Mouse (Mus musculus): ENCODE results near the gene Gm7954. TPM values are rescaled to one million over a fixed set of nuclear protein-coding genes. Genes with fewer than 3 reads are reported as not detected.
"Not testable (repeated sequence)": the region's sequence is repeated elsewhere in the genome, so short reads cannot be mapped to it uniquely, and the experiment has no call there.

The Gm7954 gene
- polyA plus RNA-seq (2016; fragmentation: Nextera tagmentation; extraction: Ambion mirVana), result not detected in 2 replicates

DNA sequence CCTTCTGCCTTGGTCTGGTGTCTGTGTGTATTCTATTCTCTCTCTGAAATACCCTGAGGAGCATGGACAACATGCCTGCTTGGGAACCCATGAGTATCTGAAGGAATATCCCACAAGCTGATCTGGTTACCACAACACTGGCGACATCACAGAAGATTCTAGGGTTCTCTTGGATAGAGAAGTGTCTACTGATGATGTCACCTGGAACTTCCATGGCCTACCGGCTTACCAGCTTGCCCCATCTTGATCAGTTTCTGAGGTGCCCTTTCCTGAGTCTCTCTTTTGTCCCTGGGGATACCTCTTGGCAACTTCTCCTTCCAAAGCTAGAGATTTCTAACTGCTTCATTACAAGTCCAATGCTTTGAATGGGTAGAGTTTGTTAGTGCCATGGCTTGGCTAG lies at the start of gene Gm7954:
TSS of gene Gm7954 (minus strand) at position 101 of the 400 bp plus-strand sequence.
- H3K27ac ChIP-seq (replicated peaks); H3K36me3 ChIP-seq (replicated peaks); H3K27me3 ChIP-seq (replicated peaks; ENCODE audit: low read depth, poor library complexity, severe bottlenecking); H3K4me3 ChIP-seq; DNase-seq (ENCODE audit: low spot score); H3K4me1 ChIP-seq; H3K9me3 ChIP-seq: not testable (repeated sequence)
- no CpG with 5 or more reads among the region's 2 CpGs for WGBS

DNA sequence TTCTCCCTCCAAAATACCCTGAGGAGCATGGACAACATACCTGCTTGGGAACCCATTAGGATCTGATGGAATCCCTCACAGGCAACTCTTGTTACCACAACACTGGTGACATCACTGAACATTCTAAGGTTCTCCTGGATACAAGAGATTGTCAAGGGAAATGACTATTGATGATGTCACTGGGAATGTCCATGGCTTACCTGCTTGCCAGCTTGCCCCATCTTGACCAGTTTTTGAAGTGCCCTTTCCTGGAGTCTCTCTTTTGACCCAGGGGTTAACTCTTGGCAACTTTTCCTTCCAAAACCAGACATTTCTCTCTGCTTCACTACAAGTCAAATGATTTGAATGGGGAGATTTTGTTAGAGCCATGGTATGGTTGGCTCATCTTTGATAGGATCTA lies 36.1 kb upstream of the Gm7954 start, which contains the start of gene Gm3486:
TSS of gene Gm3486 (minus strand) at position 101 of the 400 bp plus-strand sequence.
- H3K36me3 ChIP-seq (replicated peaks); DNase-seq (ENCODE audit: low spot score); H3K27ac ChIP-seq (replicated peaks); H3K27me3 ChIP-seq (replicated peaks; ENCODE audit: low read depth, poor library complexity, severe bottlenecking); H3K4me3 ChIP-seq; H3K9me3 ChIP-seq; H3K4me1 ChIP-seq: not testable (repeated sequence)

DNA sequence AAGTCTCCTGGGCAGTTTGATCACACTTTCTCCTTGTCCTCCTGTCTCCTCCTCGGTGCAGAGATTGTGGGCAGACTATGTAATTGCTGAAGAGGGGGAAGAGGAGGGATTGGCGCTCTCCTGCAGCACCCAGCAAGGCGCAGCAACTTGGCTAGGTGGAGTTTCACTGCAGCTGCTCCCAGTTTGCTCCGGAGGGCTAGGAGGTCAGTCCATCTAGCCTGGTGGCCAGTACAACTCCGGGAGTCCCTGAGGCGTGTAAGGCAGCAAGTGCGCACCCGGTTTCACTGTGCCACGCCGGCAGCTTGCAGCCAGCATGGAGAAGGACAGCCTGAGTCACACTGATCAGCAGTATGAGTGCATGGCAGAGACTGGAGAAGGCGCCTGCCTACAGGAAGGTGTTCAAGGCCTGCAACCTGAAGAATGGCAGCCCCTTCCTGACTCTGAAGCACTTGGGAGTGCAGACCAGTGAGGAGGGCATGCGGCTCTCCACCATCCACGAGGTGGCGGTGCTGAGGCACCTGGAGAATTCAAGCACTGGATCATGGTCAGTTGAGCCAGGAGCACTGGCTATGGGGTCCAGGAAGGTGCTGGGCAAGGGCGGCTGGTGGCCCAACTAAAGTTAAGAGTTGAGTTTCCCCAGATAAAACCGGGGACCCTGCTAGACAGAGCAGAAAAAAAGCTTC lies 27.8 kb downstream of the Gm7954 start:
- H3K27ac ChIP-seq (replicated peaks); H3K4me1 ChIP-seq; H3K9me3 ChIP-seq; H3K36me3 ChIP-seq (replicated peaks); H3K27me3 ChIP-seq (replicated peaks; ENCODE audit: low read depth, poor library complexity, severe bottlenecking): not testable (repeated sequence)
- WGBS, result 17% methylated on average over 14 of the region's 16 CpGs
- DNase-seq (ENCODE audit: low spot score), result peak; percentile 46
- peak overlapping the region; percentile 25; the same call in 1 of the 2 replicates for H3K4me3 ChIP-seq

DNA sequence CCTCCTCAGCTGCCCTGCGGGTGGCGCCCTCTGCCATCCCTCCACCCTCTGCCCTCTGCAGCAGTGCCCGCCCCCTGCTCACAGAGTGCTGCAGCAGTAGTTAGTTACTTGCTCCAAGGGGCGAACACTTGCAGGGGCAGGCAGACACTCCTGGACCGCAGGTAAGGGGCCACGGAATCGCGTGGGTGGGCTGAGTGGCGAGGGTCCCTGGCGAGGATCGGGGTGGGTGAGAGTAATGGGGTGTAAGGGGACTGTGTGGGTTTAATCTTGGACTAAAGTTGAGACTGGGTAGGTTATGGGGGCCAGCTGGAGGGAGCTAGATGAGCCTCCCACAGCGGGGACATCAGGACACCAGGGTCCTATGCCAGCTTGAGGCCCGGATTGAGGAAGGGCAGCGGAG lies 28.6 kb downstream of the Gm7954 start:
- WGBS, result 6% methylated on average over 14 of the region's 14 CpGs
- H3K4me3 ChIP-seq, result peak overlapping the region; percentile 25; the same call in 1 of the 2 replicates
- DNase-seq (ENCODE audit: low spot score), result peak; percentile 8
- H3K27me3 ChIP-seq (replicated peaks; ENCODE audit: low read depth, poor library complexity, severe bottlenecking); H3K9me3 ChIP-seq; H3K36me3 ChIP-seq (replicated peaks); H3K27ac ChIP-seq (replicated peaks); H3K4me1 ChIP-seq: not testable (repeated sequence)

DNA sequence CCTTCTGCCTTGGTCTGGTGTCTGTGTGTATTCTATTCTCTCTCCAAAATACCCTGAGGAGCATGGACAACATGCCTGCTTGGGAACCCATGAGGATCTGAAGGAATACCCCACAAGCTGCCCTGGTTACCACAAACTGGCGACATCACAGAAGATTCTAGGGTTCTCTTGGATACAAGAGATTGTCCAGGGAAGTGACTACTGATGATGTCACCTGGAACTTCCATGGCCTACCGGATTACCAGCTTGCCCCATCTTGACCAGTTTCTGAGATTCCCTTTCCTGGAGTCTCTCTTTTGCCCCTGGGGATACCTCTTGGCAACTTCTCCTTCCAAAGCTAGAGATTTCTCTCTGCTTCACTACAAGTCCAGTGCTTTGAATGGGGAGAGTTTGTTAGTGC lies 45.1 kb downstream of the Gm7954 start, which contains the start of gene Gm6482:
TSS of gene Gm6482 (minus strand) at position 101 of the 400 bp plus-strand sequence.
- not testable (repeated sequence) for H3K27me3 ChIP-seq (replicated peaks; ENCODE audit: low read depth, poor library complexity, severe bottlenecking); H3K9me3 ChIP-seq; DNase-seq (ENCODE audit: low spot score); H3K36me3 ChIP-seq (replicated peaks); H3K4me1 ChIP-seq; H3K27ac ChIP-seq (replicated peaks); H3K4me3 ChIP-seq
- 92% methylated on average over 1 of the region's 2 CpGs for WGBS

Other genes with a start within 250 kb of the Gm7954 start
- 0.09 and 0.19 TPM in 2 replicates for gene Gm2832, start 174.7 kb downstream of the Gm7954 start, polyA plus RNA-seq (2016; fragmentation: Nextera tagmentation; extraction: Ambion mirVana)
- not detected in 2 replicates for gene Gm5798, start 104.9 kb downstream of the Gm7954 start, polyA plus RNA-seq (2016; fragmentation: Nextera tagmentation; extraction: Ambion mirVana)
- gene Gm7945, start 67.1 kb downstream of the Gm7954 start, polyA plus RNA-seq (2016; fragmentation: Nextera tagmentation; extraction: Ambion mirVana), result not detected in 2 replicates
- not detected in 2 replicates for gene Gm6482, start 45.2 kb downstream of the Gm7954 start, polyA plus RNA-seq (2016; fragmentation: Nextera tagmentation; extraction: Ambion mirVana)
- not detected in 2 replicates for gene Gm3486, start 36.0 kb upstream of the Gm7954 start, polyA plus RNA-seq (2016; fragmentation: Nextera tagmentation; extraction: Ambion mirVana)
- gene Gm7970, start 102.1 kb upstream of the Gm7954 start, polyA plus RNA-seq (2016; fragmentation: Nextera tagmentation; extraction: Ambion mirVana), result not detected in 2 replicates
- gene 1700049E17Rik2, start 119.7 kb upstream of the Gm7954 start, polyA plus RNA-seq (2016; fragmentation: Nextera tagmentation; extraction: Ambion mirVana), result not detected in 2 replicates
- not detected in 2 replicates for gene Gm3072, start 171.1 kb upstream of the Gm7954 start, polyA plus RNA-seq (2016; fragmentation: Nextera tagmentation; extraction: Ambion mirVana)
- gene Gm3676, start 193.0 kb upstream of the Gm7954 start, polyA plus RNA-seq (2016; fragmentation: Nextera tagmentation; extraction: Ambion mirVana), result not detected in 2 replicates
- not detected in 2 replicates for gene Gm8068, start 248.4 kb upstream of the Gm7954 start, polyA plus RNA-seq (2016; fragmentation: Nextera tagmentation; extraction: Ambion mirVana)